Mouse (Mus musculus) limb, embryonic 12.5 days (tissue): ENCODE data around the gene Lamc3. TPM values are rescaled to one million over a fixed set of nuclear protein-coding genes. Genes with fewer than 3 reads are reported as not detected.

ENCODE experiments used
- ATAC-seq: fragments of 200-750 bp; cut with Nextera tagmentation; 2 replicates; pipeline ENCODE4 v1.8.0; 2017; ENCODE audit warnings: low read depth, moderate TSS enrichment; ENCODE audit not compliant: insufficient number of reproducible peaks, insufficient read depth, low FRiP score, low TSS enrichment
- H3K27ac ChIP-seq: fragments of 300-500 bp; sonication (generic); 2 replicates; pipeline ENCODE4 v1.5.1; 2016; ENCODE audit warnings: mild to moderate bottlenecking, moderate library complexity
- H3K27me3 ChIP-seq: fragments of 300-500 bp; sonication (generic); 2 replicates; pipeline ENCODE4 v1.6.1; 2016; ENCODE audit warnings: mild to moderate bottlenecking, moderate library complexity
- H3K36me3 ChIP-seq: fragments of 300-500 bp; sonication (generic); 2 replicates; pipeline ENCODE4 v1.6.1; 2016; ENCODE audit warnings: mild to moderate bottlenecking, moderate library complexity
- H3K4me1 ChIP-seq: fragments of 300-500 bp; sonication (generic); replicated peaks from 2 replicates; pipeline ENCODE4 v1.6.1; 2016
- H3K4me2 ChIP-seq: fragments of 300-500 bp; sonication (generic); 2 replicates; pipeline ENCODE4 v1.6.1; 2016; ENCODE audit warnings: mild to moderate bottlenecking, moderate library complexity
- H3K4me3 ChIP-seq: fragments of 300-500 bp; sonication (generic); replicated peaks from 2 replicates; pipeline ENCODE4 v1.5.1; 2016; ENCODE audit warnings: mild to moderate bottlenecking
- H3K9ac ChIP-seq: fragments of 300-500 bp; sonication (generic); replicated peaks from 2 replicates; pipeline ENCODE4 v1.6.1; 2016; ENCODE audit warnings: mild to moderate bottlenecking, moderate library complexity
- H3K9me3 ChIP-seq: fragments of 300-500 bp; sonication (generic); 2 replicates; pipeline ENCODE4 v1.6.1; 2016; ENCODE audit warnings: mild to moderate bottlenecking, moderate library complexity
- WGBS: fragments of 180-500 bp; shearing (Covaris S2); methylation state at CpG from one replicate; pipeline ENCODE4 v1.1.7; 2016; 5-methylcytosine and 5-hydroxymethylcytosine counted together
- polyA plus RNA-seq: library from polyadenylated mRNA; unstranded; fragments of >200 nt; fragmentation: Nextera tagmentation; extraction: Ambion mirVana; gene quantifications from 2 replicates; pipeline ENCODE4 v1.2.1, GENCODE M21; 2016

The Lamc3 gene
- polyA plus RNA-seq, 1 experiment from 2014 or later, result 0.21 TPM

DNA sequence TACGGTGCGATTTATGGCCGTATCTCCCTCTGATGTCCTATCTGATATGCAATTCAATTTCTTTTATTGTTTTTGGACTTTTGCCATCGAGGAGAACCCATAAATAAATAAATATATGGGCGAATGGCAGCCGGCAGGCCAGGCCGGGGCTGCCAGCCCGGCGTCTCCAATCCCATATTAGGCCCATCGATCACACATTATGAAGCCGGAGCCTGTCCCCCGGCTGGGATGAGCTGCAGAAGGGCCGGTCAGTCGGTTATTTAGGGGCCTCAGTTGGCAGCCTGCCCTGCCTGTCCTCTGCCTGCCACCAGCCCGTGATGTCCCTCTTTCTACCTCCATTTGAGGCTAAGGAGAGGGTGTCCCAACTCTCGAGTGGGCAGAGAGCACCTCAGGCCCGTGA, 8.5 kb upstream of the Lamc3 start:
- Histone ChIP-seq H3K9me3 (no peaks in the 10 kb centered on the region), H3K4me3 (no peak overlapping the region), H3K36me3 (no peaks in the 10 kb centered on the region), H3K4me1 (peaks cover 7% of the 10 kb centered on the region), H3K9ac (no peak overlapping the region), H3K4me2 (no peak overlapping the region), H3K27ac (no peak overlapping the region), H3K27me3 (peaks cover 87% of the 10 kb centered on the region)
- no peak for ATAC-seq
- WGBS, result 79% methylated on average over 17 of the region's 17 CpGs

GRCm38 (mm10) chr2:31880868-31881267, 6.2 kb upstream of the Lamc3 start:
- 5% methylated on average over 14 of the region's 14 CpGs for whole genome bisulfite sequencing
- Histone ChIP-seq H3K9ac (no peak overlapping the region), H3K4me1 (peaks cover 7% of the 10 kb centered on the region), H3K9me3 (no peaks in the 10 kb centered on the region), H3K27me3 (peaks cover 94% of the 10 kb centered on the region), H3K27ac (no peak overlapping the region), H3K36me3 (no peaks in the 10 kb centered on the region), H3K4me3 (no peak overlapping the region), H3K4me2 (peak overlapping the region; percentile 15; the same call in 1 of the 2 replicates)
- ATAC-seq, result no peak

DNA sequence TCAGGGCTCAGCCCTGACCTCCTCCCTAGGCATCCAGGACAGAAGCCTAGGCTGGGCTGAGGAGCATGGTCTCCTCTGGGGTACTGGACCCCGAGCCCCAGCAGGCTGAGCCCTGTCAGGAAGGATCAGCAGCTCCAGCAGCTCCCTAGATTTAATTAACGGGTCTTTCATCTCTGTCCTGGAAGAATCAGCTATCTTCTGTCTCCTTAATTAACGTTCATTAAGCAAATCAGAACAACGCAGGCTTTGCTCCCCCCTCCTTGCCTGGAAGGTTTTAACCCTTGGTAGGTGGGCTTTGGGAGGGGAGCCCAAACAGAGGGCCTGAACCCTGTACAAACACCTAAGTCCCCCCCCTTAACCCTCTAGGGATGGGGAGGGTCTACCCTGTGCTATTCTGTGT, 4.0 kb upstream of the Lamc3 start:
- Histone ChIP-seq H3K4me3 (no peak overlapping the region), H3K4me2 (no peak overlapping the region), H3K4me1 (peaks cover 11% of the 10 kb centered on the region), H3K9me3 (no peaks in the 10 kb centered on the region), H3K36me3 (no peaks in the 10 kb centered on the region), H3K27me3 (peaks cover 97% of the 10 kb centered on the region), H3K27ac (no peak overlapping the region), H3K9ac (no peak overlapping the region)
- ATAC-seq, result no peak
- WGBS, result 17% methylated on average over 4 of the region's 4 CpGs

DNA sequence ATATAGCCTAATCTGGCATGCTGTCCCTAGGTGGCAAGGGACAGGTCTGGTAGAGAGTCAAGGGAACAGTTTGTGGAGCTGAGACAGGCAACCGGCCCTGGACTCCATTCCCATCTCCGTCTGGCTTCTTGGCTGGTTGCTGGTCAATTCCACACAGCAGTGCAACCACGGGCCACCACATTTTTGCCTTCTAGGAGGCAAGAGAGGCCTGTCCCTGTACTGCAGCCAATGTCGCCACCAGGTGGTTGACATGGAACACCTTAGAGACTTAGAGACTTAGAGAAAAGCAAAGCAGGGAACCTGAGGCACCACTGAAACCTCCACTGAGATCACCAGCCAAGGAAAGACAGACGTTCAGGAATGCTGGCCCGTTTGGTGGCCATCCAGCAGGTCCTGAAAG, 2.3 kb upstream of the Lamc3 start:
- Histone ChIP-seq H3K4me1 (peaks cover 11% of the 10 kb centered on the region), H3K9me3 (no peaks in the 10 kb centered on the region), H3K4me2 (no peak overlapping the region), H3K27ac (no peak overlapping the region), H3K36me3 (no peaks in the 10 kb centered on the region), H3K27me3 (peaks cover 99% of the 10 kb centered on the region), H3K4me3 (no peak overlapping the region), H3K9ac (no peak overlapping the region)
- WGBS, result 23% methylated on average over 6 of the region's 6 CpGs
- ATAC-seq, result no peak

GRCm38 (mm10) chr2:31888871-31889270, 1.8 kb downstream of the Lamc3 start:
- no peak for ATAC-seq
- Histone ChIP-seq H3K9ac (no peak overlapping the region), H3K27me3 (peaks cover 63% of the 10 kb centered on the region), H3K27ac (no peak overlapping the region), H3K9me3 (no peaks in the 10 kb centered on the region), H3K4me3 (no peak overlapping the region), H3K4me2 (no peak overlapping the region), H3K4me1 (peaks cover 22% of the 10 kb centered on the region), H3K36me3 (no peaks in the 10 kb centered on the region)
- WGBS, result 62% methylated on average over 1 of the region's 1 CpGs

DNA sequence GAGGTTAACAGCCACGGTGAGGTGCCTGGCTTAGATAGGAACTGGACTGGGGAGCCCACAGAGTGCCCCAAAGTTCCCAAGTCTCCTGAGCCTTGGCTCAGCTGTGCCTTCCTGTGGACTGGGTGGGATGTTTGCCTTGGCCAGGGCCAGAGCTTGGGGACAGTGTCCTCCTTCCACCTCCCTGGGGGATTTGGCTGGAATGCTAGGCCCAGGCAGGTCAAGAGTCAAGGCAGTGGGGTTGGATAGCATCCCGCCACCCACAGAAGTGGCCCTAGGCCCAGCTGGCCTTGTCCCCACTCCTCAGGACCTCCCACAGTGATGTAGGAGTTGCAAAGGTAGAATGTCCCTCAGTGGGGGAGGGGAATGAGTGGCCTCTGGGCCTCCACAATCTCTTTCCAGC, 4.1 kb downstream of the Lamc3 start:
- no peaks in the 10 kb centered on the region for H3K36me3 ChIP-seq
- no peak overlapping the region for H3K27ac ChIP-seq
- H3K4me2 ChIP-seq, result no peak overlapping the region
- peaks cover 45% of the 10 kb centered on the region for H3K4me1 ChIP-seq
- H3K9me3 ChIP-seq, result no peaks in the 10 kb centered on the region
- no peak for ATAC-seq
- no peak overlapping the region for H3K9ac ChIP-seq
- no peak overlapping the region for H3K4me3 ChIP-seq
- 81% methylated on average over 2 of the region's 2 CpGs for WGBS
- peaks cover 39% of the 10 kb centered on the region for H3K27me3 ChIP-seq

DNA sequence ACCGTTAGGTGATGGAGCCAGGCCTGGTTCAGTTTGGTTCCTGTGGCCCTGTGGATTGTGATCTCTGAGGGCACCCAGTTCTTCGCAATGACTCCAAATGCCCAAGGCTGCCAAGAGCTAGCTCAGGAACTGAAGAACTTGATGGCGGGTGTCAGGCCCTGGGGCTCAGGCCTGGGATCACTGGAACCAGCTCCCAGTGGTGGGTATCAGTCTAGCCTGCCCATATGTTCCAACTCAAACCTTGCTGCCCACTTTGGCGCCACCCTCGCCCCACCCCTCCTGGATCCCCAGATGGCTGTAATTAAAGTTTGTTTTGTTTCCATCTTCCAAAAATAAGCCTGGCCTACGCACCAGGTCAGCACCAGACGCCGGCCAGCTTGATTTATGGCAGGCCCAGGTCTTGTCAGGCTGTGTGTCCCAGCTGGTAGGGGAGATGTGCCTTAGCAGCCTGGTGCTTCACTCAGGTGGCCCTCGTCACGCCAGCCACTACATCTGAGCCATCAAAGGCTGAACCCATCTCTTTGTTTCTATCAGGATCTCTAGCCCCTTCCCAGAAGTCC, 6.1 kb downstream of the Lamc3 start:
- no peak overlapping the region for H3K4me2 ChIP-seq
- no peaks in the 10 kb centered on the region for H3K36me3 ChIP-seq
- ATAC-seq, result no peak
- no peaks in the 10 kb centered on the region for H3K9me3 ChIP-seq
- H3K27ac ChIP-seq, result peak overlapping the region; percentile 70
- no peak overlapping the region for H3K4me3 ChIP-seq
- H3K9ac ChIP-seq, result peak overlapping the region; percentile 31; the same call in 1 of the 2 replicates
- 33% methylated on average over 10 of the region's 10 CpGs for WGBS
- peaks cover 20% of the 10 kb centered on the region for H3K27me3 ChIP-seq
- H3K4me1 ChIP-seq, result peaks cover 41% of the 10 kb centered on the region

DNA sequence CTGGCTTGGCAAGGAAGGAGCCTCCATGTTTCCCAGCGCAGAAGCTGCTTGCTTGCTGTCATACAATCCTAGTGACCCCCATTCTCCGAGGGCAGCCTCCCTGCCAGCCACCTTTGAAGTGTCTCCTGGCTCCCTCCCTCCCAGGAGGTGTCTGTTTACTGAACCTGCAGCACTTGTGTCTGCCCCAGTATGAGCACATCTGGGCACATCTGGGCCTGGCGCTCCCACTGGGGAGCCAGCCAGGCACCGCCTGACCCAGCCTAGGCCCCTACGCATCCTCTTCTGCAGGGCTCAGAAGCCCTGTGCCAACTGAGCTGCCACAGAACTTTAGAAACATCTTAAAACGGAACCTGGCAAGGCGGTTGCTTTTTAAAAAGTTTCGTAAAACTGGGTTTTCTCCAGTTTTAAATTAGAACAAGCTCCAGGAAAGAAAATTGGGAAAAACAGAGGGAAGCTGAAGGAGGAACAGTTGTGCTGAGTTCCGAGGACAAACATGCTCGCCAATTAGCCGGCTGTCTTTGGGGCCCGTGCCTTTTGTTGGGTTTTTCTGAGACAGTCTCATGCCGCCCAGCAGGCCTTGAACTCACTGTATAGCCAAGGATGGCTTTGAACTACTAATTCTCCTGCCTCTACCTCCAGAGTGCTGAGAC, 7.3 kb downstream of the Lamc3 start:
- 50% methylated on average over 13 of the region's 13 CpGs for WGBS
- no peak overlapping the region for H3K9ac ChIP-seq
- peak overlapping the region; percentile 70; the same call in 1 of the 2 replicates for H3K27ac ChIP-seq
- H3K9me3 ChIP-seq, result no peaks in the 10 kb centered on the region
- ATAC-seq, result no peak
- no peaks in the 10 kb centered on the region for H3K36me3 ChIP-seq
- peaks cover 41% of the 10 kb centered on the region for H3K4me1 ChIP-seq
- peaks cover 9% of the 10 kb centered on the region; the same call in 1 of the 2 replicates for H3K27me3 ChIP-seq
- no peak overlapping the region for H3K4me3 ChIP-seq
- no peak overlapping the region for H3K4me2 ChIP-seq

DNA sequence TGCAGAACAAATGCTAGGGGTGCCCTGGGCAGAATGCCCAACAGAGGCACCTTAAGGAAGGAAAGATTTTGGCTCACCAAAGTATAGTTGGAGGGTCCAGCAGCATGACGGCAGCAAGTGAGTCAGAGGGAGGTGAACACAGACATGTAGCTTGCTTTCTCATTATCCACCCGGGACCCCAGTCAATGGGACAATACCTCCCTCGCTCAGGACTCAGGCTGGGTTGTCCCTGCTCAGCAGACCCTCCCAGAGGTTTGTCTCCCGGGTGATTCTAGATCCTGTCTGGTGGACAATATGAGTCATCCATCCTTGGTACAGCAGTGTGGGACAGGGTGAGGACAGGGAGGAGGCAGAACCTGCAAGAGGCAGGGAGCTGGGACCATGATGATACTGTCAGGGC, 13.8 kb downstream of the Lamc3 start:
- H3K27ac ChIP-seq, result no peak overlapping the region
- no peak overlapping the region for H3K4me3 ChIP-seq
- no peak overlapping the region for H3K4me2 ChIP-seq
- H3K4me1 ChIP-seq, result peaks cover 23% of the 10 kb centered on the region
- no peaks in the 10 kb centered on the region for H3K27me3 ChIP-seq
- H3K9ac ChIP-seq, result no peak overlapping the region
- H3K9me3 ChIP-seq, result no peaks in the 10 kb centered on the region
- WGBS, result 59% methylated on average over 4 of the region's 4 CpGs
- no peak for ATAC-seq
- H3K36me3 ChIP-seq, result no peaks in the 10 kb centered on the region

DNA sequence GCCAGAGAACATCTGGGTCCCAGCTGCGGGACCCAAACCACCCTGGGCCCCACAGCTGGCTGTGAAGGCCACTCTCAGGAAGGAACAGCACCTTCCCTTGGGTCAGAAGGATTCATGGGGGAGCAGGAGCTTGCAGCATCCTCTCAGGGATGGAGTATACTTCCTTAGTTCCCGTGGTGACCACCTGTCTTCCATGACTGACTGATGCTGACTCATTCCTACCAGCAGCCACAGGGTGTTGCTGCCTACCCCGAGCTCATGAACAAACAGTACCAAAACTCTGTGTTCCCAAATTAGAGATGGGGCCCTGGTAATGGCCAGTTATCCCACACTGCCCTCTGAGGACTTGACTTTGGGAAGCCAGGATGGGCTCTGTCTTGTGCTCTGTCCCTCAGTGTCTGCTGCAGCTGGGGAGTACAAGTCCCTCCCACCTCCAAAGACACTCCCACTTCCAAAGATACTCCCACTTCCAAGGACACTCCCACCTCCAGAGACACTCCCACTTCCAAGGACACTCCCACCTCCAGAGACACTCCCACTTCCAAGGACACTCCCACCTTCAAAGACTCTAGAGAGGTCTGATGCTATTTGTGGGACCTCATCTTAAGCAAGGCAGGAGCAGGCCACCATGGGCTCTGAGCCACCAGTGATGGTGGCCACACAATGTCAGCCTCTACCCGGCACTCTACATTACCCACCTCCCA, 14.7 kb downstream of the Lamc3 start:
- H3K4me3 ChIP-seq, result no peak overlapping the region
- 31% methylated on average over 4 of the region's 4 CpGs for WGBS
- no peaks in the 10 kb centered on the region for H3K9me3 ChIP-seq
- no peak overlapping the region for H3K27ac ChIP-seq
- no peak overlapping the region for H3K4me2 ChIP-seq
- H3K4me1 ChIP-seq, result peaks cover 20% of the 10 kb centered on the region
- no peaks in the 10 kb centered on the region for H3K27me3 ChIP-seq
- no peaks in the 10 kb centered on the region for H3K36me3 ChIP-seq
- no peak for ATAC-seq
- H3K9ac ChIP-seq, result no peak overlapping the region

GRCm38 (mm10) chr2:31904089-31904488, 17.0 kb downstream of the Lamc3 start:
- no peak overlapping the region for H3K4me2 ChIP-seq
- H3K9me3 ChIP-seq, result no peaks in the 10 kb centered on the region
- H3K27ac ChIP-seq, result no peak overlapping the region
- H3K9ac ChIP-seq, result peak overlapping the region; percentile 23; the same call in 1 of the 2 replicates
- H3K27me3 ChIP-seq, result no peaks in the 10 kb centered on the region; the same call in 1 of the 2 replicates
- H3K36me3 ChIP-seq, result no peaks in the 10 kb centered on the region
- H3K4me3 ChIP-seq, result no peak overlapping the region
- no peak for ATAC-seq
- WGBS, result 3% methylated on average over 6 of the region's 6 CpGs
- peaks cover 20% of the 10 kb centered on the region for H3K4me1 ChIP-seq
